Comparison of ENCODE assay signal across 19 mouse cellular contexts in genomic region chr1:38384010-38384409, GRCm38 (mm10).
A peak's percentile ranks its signal among the peaks of the same experiment; 100 is the strongest.
DNase-seq lines count a peak whose midpoint lies in the region; ATAC-seq and TF ChIP-seq lines count a peak whose summit lies in the region.
"Had no signal": no experiment of that assay in that cellular context is flagged by ENCODE, and none has a peak within 500 bp of the region (broad histone marks: within the 10 kb centered on the region; RNA-seq: fewer than 3 reads in every experiment).

No protein-coding gene starts in this region.

- peaks cover 6% of the 10 kb centered on the region for H3K9me3 ChIP-seq in heart, embryonic 13.5 days
- no peaks in the 10 kb centered on the region for H3K9me3 ChIP-seq in neural tube, embryonic 11.5 days (ENCODE audit: control insufficient read depth, low read length)
- H3K9me3 ChIP-seq in neural tube, embryonic 15.5 days (replicated peaks) = no peaks in the 10 kb centered on the region
- H3K9me3 ChIP-seq: embryonic facial prominence, embryonic 12.5 days; heart, embryonic 15.5 days had no signal

- no peak for TF ChIP-seq CTCF in heart, adult 2 months (IDR thresholded peaks at IDR 0.05)

- no peak for ATAC-seq in heart, embryonic 13.5 days (ENCODE audit: extremely low read depth, insufficient number of reproducible peaks, low FRiP score, low TSS enrichment)
- no peak for ATAC-seq in neural tube, embryonic 11.5 days (ENCODE audit: insufficient read depth, low FRiP score, low TSS enrichment)
- 0 out of 2 replicates have a peak, but pooled peaks have one; percentile 23 for ATAC-seq in megakaryocyte-erythroid progenitor cell, adult 5-6 weeks (replicated peaks; ENCODE audit: low FRiP score, low TSS enrichment, poor library complexity, severe bottlenecking)
- ATAC-seq in neural tube, embryonic 15.5 days (ENCODE audit: low FRiP score) = no peak
- ATAC-seq: forebrain, embryonic 14.5 days; intestine, postnatal 0 days had no signal

- intact Hi-C loops in heart, adult 2 months (cut with DNase I) = no loop called here

- no peaks in the 10 kb centered on the region for H3K36me3 ChIP-seq in heart, embryonic 13.5 days
- H3K36me3 ChIP-seq in heart, adult 2 months (ENCODE audit: control insufficient read depth, insufficient read depth, low read length) = no peaks in the 10 kb centered on the region
- no peaks in the 10 kb centered on the region for H3K36me3 ChIP-seq in neural tube, embryonic 11.5 days (ENCODE audit: control insufficient read depth, insufficient read depth, low read length)
- no peaks in the 10 kb centered on the region for H3K36me3 ChIP-seq in neural tube, embryonic 15.5 days
- H3K36me3 ChIP-seq: embryonic facial prominence, embryonic 12.5 days had no signal

- H3K9ac ChIP-seq in heart, embryonic 13.5 days = no peak overlapping the region
- no peak overlapping the region for H3K9ac ChIP-seq in heart, adult 2 months (ENCODE audit: low read depth, low read length)
- no peak overlapping the region for H3K9ac ChIP-seq in neural tube, embryonic 11.5 days (ENCODE audit: low read length)
- H3K9ac ChIP-seq in neural tube, embryonic 15.5 days (replicated peaks) = no peak overlapping the region
- H3K9ac ChIP-seq: embryonic facial prominence, embryonic 12.5 days; heart, embryonic 15.5 days had no signal

- H3K4me3 ChIP-seq in heart, embryonic 13.5 days = no peak overlapping the region
- no peak overlapping the region for H3K4me3 ChIP-seq in heart, adult 2 months
- no peak overlapping the region for H3K4me3 ChIP-seq in neural tube, embryonic 11.5 days (ENCODE audit: low read depth, low read length)
- no peak overlapping the region for H3K4me3 ChIP-seq in neural tube, embryonic 15.5 days (replicated peaks)
- H3K4me3 ChIP-seq: embryonic facial prominence, embryonic 12.5 days; erythroblast, embryonic 14.5 days; heart, embryonic 15.5 days had no signal

- peaks cover 21% of the 10 kb centered on the region for H3K4me1 ChIP-seq in heart, embryonic 13.5 days
- H3K4me1 ChIP-seq in heart, adult 2 months (ENCODE audit: control insufficient read depth, insufficient read depth, low read length) = no peaks in the 10 kb centered on the region
- H3K4me1 ChIP-seq in neural tube, embryonic 11.5 days (ENCODE audit: control insufficient read depth, insufficient read depth, low read length) = 0 out of 2 replicates have a peak, but pooled peaks cover 3% of the 10 kb centered on the region
- H3K4me1 ChIP-seq in neural tube, embryonic 15.5 days = peaks cover 25% of the 10 kb centered on the region

- no peaks in the 10 kb centered on the region for H3K27me3 ChIP-seq in heart, embryonic 13.5 days (replicated peaks)
- no peaks in the 10 kb centered on the region for H3K27me3 ChIP-seq in heart, adult 2 months (ENCODE audit: control insufficient read depth, insufficient read depth, low read length)
- H3K27me3 ChIP-seq in neural tube, embryonic 11.5 days (ENCODE audit: control insufficient read depth, insufficient read depth, low read length) = no peaks in the 10 kb centered on the region
- no peaks in the 10 kb centered on the region for H3K27me3 ChIP-seq in neural tube, embryonic 15.5 days (replicated peaks)
- H3K27me3 ChIP-seq: embryonic facial prominence, embryonic 12.5 days; heart, embryonic 15.5 days had no signal

- 48% methylated on average over 7 of the region's 7 CpGs for WGBS in heart, embryonic 13.5 days
- WGBS in heart, adult 2 months = 55% methylated on average over 7 of the region's 7 CpGs
- WGBS in neural tube, embryonic 11.5 days = 85% methylated on average over 7 of the region's 7 CpGs
- WGBS in neural tube, embryonic 15.5 days = 87% methylated on average over 7 of the region's 7 CpGs

- TF ChIP-seq POLR2A in heart, adult 2 months (IDR thresholded peaks at IDR 0.05; ENCODE audit: insufficient read depth, low read depth, low read length) = no peak

- H3K4me2 ChIP-seq in heart, embryonic 13.5 days = no peak overlapping the region; the same call in 1 of the 2 replicates
- no peak overlapping the region for H3K4me2 ChIP-seq in neural tube, embryonic 11.5 days (ENCODE audit: low read depth)
- no peak overlapping the region for H3K4me2 ChIP-seq in neural tube, embryonic 15.5 days
- H3K4me2 ChIP-seq: embryonic facial prominence, embryonic 12.5 days; heart, embryonic 15.5 days had no signal

- DNase-seq in heart, adult 2 months = no peak
- no peak for DNase-seq in neural tube, embryonic 11.5 days (ENCODE audit: low spot score)
- no peak for DNase-seq in neural tube, embryonic 10.5 days (ENCODE audit: extremely low spot score, low spot score)
- DNase-seq in thymus, postnatal 36 days = no peak
- no peak for DNase-seq in gastrocnemius, postnatal 25 days
- DNase-seq: B cell, adult 2 months; cerebellum, adult 8-10 months; gastrocnemius, postnatal 36 days; lung, adult 18-20 months; thymus, postnatal 14 days had no signal

- 0 out of 2 replicates have a peak overlapping the region, but pooled peaks have one; percentile 22 for H3K27ac ChIP-seq in heart, embryonic 13.5 days (replicated peaks)
- no peak overlapping the region for H3K27ac ChIP-seq in heart, adult 2 months
- H3K27ac ChIP-seq in neural tube, embryonic 11.5 days (ENCODE audit: low read depth, low read length) = 0 out of 2 replicates have a peak overlapping the region, but pooled peaks have one; percentile 14
- H3K27ac ChIP-seq in neural tube, embryonic 15.5 days (replicated peaks) = peak overlapping the region; percentile 45; the same call in 1 of the 2 replicates
- H3K27ac ChIP-seq: embryonic facial prominence, embryonic 12.5 days; heart, embryonic 15.5 days; kidney, postnatal 0 days had no signal

- no peak for TF ChIP-seq EP300 in heart, adult 2 months (IDR thresholded peaks at IDR 0.05; ENCODE audit: insufficient read depth, low read depth, low read length)

- no peaks in the 10 kb centered on the region for H3K79me2 ChIP-seq in heart, adult 2 months (replicated peaks; ENCODE audit: control insufficient read depth, insufficient read depth, low read length)
